Mouse (Mus musculus) stomach, embryonic 14.5 days (tissue): ENCODE results near the gene Lhfp. TPM values are rescaled to one million over a fixed set of nuclear protein-coding genes. Genes with fewer than 3 reads are reported as not detected.

Experiments
- ATAC-seq: fragments of 200-750 bp; cut with Nextera tagmentation; 2 replicates; pipeline ENCODE4 v1.8.0; 2017; ENCODE audit warnings: low read depth, moderate TSS enrichment; ENCODE audit not compliant: insufficient number of reproducible peaks, insufficient read depth, low FRiP score
- H3K27ac ChIP-seq: fragments of 300-500 bp; sonication (generic); 2 replicates; pipeline ENCODE4 v1.5.1; 2014; ENCODE audit warnings: mild to moderate bottlenecking, low read length, moderate library complexity, mixed read lengths
- H3K27me3 ChIP-seq: fragments of 300-500 bp; sonication (generic); 2 replicates; pipeline ENCODE4 v1.6.1; 2014; ENCODE audit warnings: low read length, control low read depth, mixed read lengths; ENCODE audit not compliant: control insufficient read depth, insufficient read depth
- H3K36me3 ChIP-seq: fragments of 300-500 bp; sonication (generic); 2 replicates; pipeline ENCODE4 v1.6.1; 2014; ENCODE audit warnings: mild to moderate bottlenecking, control low read depth, low read length, moderate library complexity, mixed read lengths; ENCODE audit not compliant: control insufficient read depth, insufficient read depth
- H3K4me1 ChIP-seq: fragments of 300-500 bp; sonication (generic); 2 replicates; pipeline ENCODE4 v1.6.1; 2014; ENCODE audit warnings: low read length, control low read depth, mixed read lengths; ENCODE audit not compliant: control insufficient read depth, insufficient read depth
- H3K4me2 ChIP-seq: fragments of 300-500 bp; sonication (generic); replicated peaks from 2 replicates; pipeline ENCODE4 v1.6.1; 2014; ENCODE audit warnings: low read depth, low read length, control low read depth
- H3K4me3 ChIP-seq: fragments of 300-500 bp; sonication (generic); 2 replicates; pipeline ENCODE4 v1.5.1; 2014; ENCODE audit warnings: low read depth, low read length, control low read depth
- H3K9ac ChIP-seq: fragments of 300-500 bp; sonication (generic); replicated peaks from 2 replicates; pipeline ENCODE4 v1.6.1; 2014; ENCODE audit warnings: low read depth, mild to moderate bottlenecking, control low read depth, low read length, moderate library complexity, mixed read lengths
- H3K9me3 ChIP-seq: fragments of 300-500 bp; sonication (generic); 2 replicates; pipeline ENCODE4 v1.6.1; 2016; ENCODE audit warnings: low read depth, low read length, control low read depth; ENCODE audit not compliant: control insufficient read depth
- WGBS: fragments of 180-500 bp; shearing (Covaris S2); extraction: QIAGEN DNeasy Blood & Tissue Kit; methylation state at CpG from one replicate; pipeline ENCODE4 v1.1.7; 2014; 5-methylcytosine and 5-hydroxymethylcytosine counted together
- polyA plus RNA-seq: library from polyadenylated mRNA; unstranded; fragments of >200 nt; fragmentation: Nextera tagmentation; extraction: Ambion mirVana; gene quantifications from 2 replicates; pipeline ENCODE4 v1.2.1, GENCODE M21; 2014

Gene Lhfp
- polyA plus RNA-seq, 1 experiment from 2014 or later = 48.0 TPM

- Histone ChIP-seq H3K9me3 (no peaks in the 10 kb centered on the region), H3K9ac (no peak overlapping the region), H3K27ac (peak overlapping the region; percentile 69), H3K4me2 (peak overlapping the region; percentile 35), H3K36me3 (no peaks in the 10 kb centered on the region), H3K4me1 (peaks cover 16% of the 10 kb centered on the region), H3K4me3 (peak overlapping the region; percentile 7; the same call in 1 of the 2 replicates), H3K27me3 (no peaks in the 10 kb centered on the region)
- ATAC-seq = no peak
- 37% methylated on average over 11 of the region's 11 CpGs for WGBS
Measured at GRCm38 (mm10) chr3:53044682-53045299, 3.5 kb downstream of the Lhfp start.

DNA sequence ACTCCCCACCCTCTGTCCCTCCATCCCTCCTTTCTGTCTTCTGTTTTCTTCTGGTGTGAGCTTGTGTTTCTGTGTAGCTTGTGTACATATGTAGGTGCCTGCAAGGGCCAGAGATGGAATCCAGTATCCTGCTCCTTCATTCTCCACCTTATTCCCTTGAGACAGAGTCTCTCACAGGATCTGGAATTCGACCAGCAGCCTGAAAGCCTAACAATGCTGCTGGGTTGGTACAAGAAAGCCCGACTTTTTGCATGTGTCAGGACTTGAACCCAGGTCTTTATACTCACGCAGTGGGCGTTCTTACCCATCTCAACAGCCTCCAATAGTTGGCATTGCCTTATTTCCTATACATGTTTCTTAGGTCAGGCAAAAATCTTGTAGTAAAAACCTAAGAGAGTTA is 4.4 kb downstream of the Lhfp start:
- no peaks in the 10 kb centered on the region for H3K27me3 ChIP-seq
- ATAC-seq = no peak
- H3K36me3 ChIP-seq = no peaks in the 10 kb centered on the region
- H3K27ac ChIP-seq = no peak overlapping the region
- no peak overlapping the region for H3K4me3 ChIP-seq
- H3K4me1 ChIP-seq = peaks cover 16% of the 10 kb centered on the region
- no peak overlapping the region for H3K9ac ChIP-seq
- 91% methylated on average over 4 of the region's 4 CpGs for WGBS
- H3K9me3 ChIP-seq = no peaks in the 10 kb centered on the region
- H3K4me2 ChIP-seq = no peak overlapping the region

- no peak overlapping the region for H3K9ac ChIP-seq
- no peaks in the 10 kb centered on the region for H3K36me3 ChIP-seq
- WGBS = 76% methylated on average over 6 of the region's 6 CpGs
- no peak overlapping the region for H3K4me3 ChIP-seq
- H3K4me1 ChIP-seq = peaks cover 16% of the 10 kb centered on the region
- no peak overlapping the region for H3K4me2 ChIP-seq
- no peak overlapping the region for H3K27ac ChIP-seq
- no peaks in the 10 kb centered on the region for H3K9me3 ChIP-seq
- no peak for ATAC-seq
- H3K27me3 ChIP-seq = no peaks in the 10 kb centered on the region
Measured at GRCm38 (mm10) chr3:53046371-53046770, 5.0 kb downstream of the Lhfp start.

DNA sequence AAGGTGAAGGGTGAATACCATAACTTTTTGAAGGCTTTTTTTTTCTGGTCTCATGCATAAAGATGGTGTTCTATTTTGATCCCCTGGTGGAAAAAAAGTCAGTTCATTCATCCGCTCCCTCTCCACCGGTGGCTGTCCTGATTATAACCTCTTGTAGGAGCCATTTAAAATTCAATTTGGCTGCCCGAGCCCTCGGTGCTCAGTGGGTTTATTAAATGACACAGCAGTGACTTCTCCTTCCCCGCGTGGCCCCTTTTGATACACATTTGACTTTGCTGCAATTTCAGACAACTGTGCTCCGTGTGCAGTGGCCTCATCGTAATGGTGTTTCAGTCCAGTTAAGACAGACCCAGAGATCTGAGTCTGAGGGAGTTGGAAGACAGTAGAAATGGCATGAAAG is 11.1 kb downstream of the Lhfp start:
- H3K27ac ChIP-seq = no peak overlapping the region
- no peaks in the 10 kb centered on the region for H3K36me3 ChIP-seq
- ATAC-seq = no peak
- no peaks in the 10 kb centered on the region for H3K9me3 ChIP-seq
- no peaks in the 10 kb centered on the region for H3K27me3 ChIP-seq
- whole genome bisulfite sequencing = 72% methylated on average over 8 of the region's 8 CpGs
- no peak overlapping the region for H3K4me2 ChIP-seq
- no peak overlapping the region for H3K9ac ChIP-seq
- 0 out of 2 replicates have a peak, but pooled peaks cover 4% of the 10 kb centered on the region for H3K4me1 ChIP-seq
- H3K4me3 ChIP-seq = no peak overlapping the region

DNA sequence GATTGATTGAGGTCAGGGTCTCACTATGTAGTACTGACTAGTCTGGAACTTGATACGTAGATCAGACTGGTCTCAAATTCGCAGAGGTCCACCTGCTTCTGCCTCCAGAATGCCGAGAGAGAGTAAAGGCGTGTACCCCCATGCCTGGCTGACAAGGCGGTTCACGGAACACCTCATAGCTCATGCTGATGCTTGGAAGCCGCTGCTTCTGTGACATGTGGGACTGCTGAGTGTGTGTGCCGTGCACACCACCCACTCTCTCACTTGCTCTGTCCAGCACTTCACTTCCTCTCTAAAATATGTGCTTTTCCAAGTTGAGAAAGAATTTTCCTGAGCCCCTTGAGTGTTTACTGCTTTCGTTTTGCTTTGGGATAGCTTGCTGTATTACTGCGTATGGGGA is 15.1 kb downstream of the Lhfp start:
- no peaks in the 10 kb centered on the region for H3K36me3 ChIP-seq
- 0 out of 2 replicates have a peak, but pooled peaks cover 8% of the 10 kb centered on the region for H3K4me1 ChIP-seq
- 75% methylated on average over 10 of the region's 10 CpGs for WGBS
- no peak overlapping the region for H3K27ac ChIP-seq
- H3K9me3 ChIP-seq = no peaks in the 10 kb centered on the region
- H3K27me3 ChIP-seq = no peaks in the 10 kb centered on the region
- no peak overlapping the region for H3K4me2 ChIP-seq
- no peak for ATAC-seq
- no peak overlapping the region for H3K4me3 ChIP-seq
- no peak overlapping the region for H3K9ac ChIP-seq

DNA sequence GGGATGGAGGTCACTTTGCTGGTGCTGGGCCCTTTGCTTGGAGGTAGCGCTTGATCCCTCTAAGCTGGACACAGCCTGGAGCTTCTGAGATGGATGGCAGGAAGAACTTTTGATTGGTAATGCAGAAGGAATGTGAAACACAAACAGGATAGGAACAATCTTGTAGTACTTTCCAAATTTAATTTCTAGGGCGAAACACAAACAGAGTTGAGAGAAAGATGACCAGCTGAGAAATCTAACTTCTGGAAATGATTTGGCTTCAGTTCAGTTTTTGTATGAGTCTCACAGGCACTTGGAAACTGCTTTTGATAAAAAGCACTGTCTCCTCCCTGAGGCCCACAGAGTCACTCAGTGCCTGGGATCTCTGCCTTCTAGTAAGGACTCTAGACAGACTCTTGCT is 18.6 kb downstream of the Lhfp start:
- no peaks in the 10 kb centered on the region for H3K27me3 ChIP-seq
- ATAC-seq = no peak
- no peak overlapping the region for H3K9ac ChIP-seq
- H3K9me3 ChIP-seq = no peaks in the 10 kb centered on the region
- no peak overlapping the region for H3K4me3 ChIP-seq
- WGBS = 49% methylated on average over 2 of the region's 2 CpGs
- peaks cover 16% of the 10 kb centered on the region; the same call in 1 of the 2 replicates for H3K4me1 ChIP-seq
- no peaks in the 10 kb centered on the region for H3K36me3 ChIP-seq
- H3K4me2 ChIP-seq = no peak overlapping the region
- peak overlapping the region; percentile 78; the same call in 1 of the 2 replicates for H3K27ac ChIP-seq

DNA sequence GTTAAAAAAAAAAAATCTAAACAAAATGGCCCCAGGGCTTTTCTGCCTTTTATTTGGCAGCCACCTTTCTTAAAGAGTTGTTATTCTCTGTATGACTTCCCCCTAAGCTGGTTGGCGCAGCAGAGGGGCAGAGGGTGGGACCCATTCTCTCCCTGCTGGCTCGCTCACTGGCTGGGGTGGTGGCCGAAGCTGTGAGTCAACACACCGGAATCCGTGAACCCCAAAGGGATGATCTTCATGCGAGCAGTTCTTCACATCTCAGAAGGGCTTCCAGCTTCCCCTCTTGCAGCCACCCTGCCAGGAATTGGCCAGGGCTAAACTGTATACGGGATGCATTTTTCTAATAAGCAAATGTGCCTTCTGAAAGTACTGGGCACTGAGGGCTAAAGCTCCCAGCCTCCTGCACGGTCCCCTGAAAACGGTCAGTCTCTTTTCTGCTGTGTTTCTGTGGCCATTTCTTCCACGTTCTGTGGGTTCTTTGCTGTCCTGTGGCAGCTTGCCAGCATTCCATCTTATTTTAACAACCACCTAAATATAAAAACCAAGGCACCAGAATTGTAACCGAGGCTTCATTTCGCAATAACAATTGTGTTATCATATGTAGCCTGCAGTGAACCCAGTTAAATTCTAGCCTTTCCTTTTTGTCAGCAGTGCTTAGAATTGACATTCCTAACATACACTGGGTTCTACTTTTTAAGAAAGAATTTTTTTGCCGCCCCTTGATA is 22.3 kb downstream of the Lhfp start:
- Histone ChIP-seq H3K36me3 (no peaks in the 10 kb centered on the region), H3K9ac (no peak overlapping the region), H3K4me1 (peaks cover 11% of the 10 kb centered on the region; the same call in 1 of the 2 replicates), H3K4me3 (no peak overlapping the region), H3K4me2 (no peak overlapping the region), H3K9me3 (no peaks in the 10 kb centered on the region), H3K27ac (no peak overlapping the region), H3K27me3 (no peaks in the 10 kb centered on the region)
- 49% methylated on average over 13 of the region's 13 CpGs for WGBS
- no peak for ATAC-seq

GRCm38 (mm10) chr3:53065267-53066094 is 24.2 kb downstream of the Lhfp start:
- Histone ChIP-seq H3K4me1 (peaks cover 8% of the 10 kb centered on the region; the same call in 1 of the 2 replicates), H3K27ac (no peak overlapping the region), H3K36me3 (no peaks in the 10 kb centered on the region), H3K27me3 (no peaks in the 10 kb centered on the region), H3K4me3 (no peak overlapping the region), H3K4me2 (no peak overlapping the region), H3K9me3 (no peaks in the 10 kb centered on the region), H3K9ac (no peak overlapping the region)
- no peak for ATAC-seq
- WGBS = 79% methylated on average over 13 of the region's 13 CpGs
